Comparison of ENCODE assay signal across 17 mouse cellular contexts in the genomic region with DNA sequence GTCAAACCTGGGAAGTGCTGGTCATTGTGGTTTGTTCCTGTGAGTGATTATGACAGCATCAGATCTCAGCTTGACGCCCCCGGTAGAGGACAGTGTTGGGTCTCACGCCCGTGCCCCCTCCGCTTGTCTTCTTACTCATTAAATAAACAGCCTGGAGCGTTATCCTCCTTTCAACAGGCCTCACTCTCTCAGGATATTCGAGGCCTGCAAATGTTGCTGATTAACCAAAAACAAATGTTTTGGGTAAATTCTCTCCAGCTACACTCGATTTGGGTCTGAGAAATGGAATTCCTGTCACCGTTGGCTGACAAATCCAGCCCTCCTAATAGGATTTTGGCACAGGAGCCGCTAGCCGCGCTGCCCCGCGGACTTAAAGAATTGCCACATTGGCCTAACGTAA.
DNase-seq lines count a peak whose midpoint lies in the region; ATAC-seq and TF ChIP-seq lines count a peak whose summit lies in the region.
"Had no signal": no experiment of that assay in that cellular context is flagged by ENCODE, and none has a peak within 500 bp of the region (broad histone marks: within the 10 kb centered on the region; RNA-seq: fewer than 3 reads in every experiment).

No protein-coding gene starts in this region.

- no peaks in the 10 kb centered on the region for H3K27me3 ChIP-seq in forebrain, embryonic 14.5 days (replicated peaks; ENCODE audit: control insufficient read depth, insufficient read depth, low read length)
- H3K27me3 ChIP-seq in forebrain, embryonic 12.5 days, result no peaks in the 10 kb centered on the region
- H3K27me3 ChIP-seq in stomach, embryonic 15.5 days (replicated peaks), result no peaks in the 10 kb centered on the region
- no peaks in the 10 kb centered on the region for H3K27me3 ChIP-seq in stomach, postnatal 0 days (ENCODE audit: control insufficient read depth, insufficient read depth, low read length)
- H3K27me3 ChIP-seq in limb, embryonic 14.5 days (ENCODE audit: control insufficient read depth, insufficient read depth, low read length), result no peaks in the 10 kb centered on the region
- H3K27me3 ChIP-seq in midbrain, embryonic 16.5 days (ENCODE audit: control insufficient read depth, insufficient read depth, low read depth, low read length), result no peaks in the 10 kb centered on the region
- no peaks in the 10 kb centered on the region for H3K27me3 ChIP-seq in thymus, adult 2 months (ENCODE audit: control insufficient read depth, insufficient read depth, low read length)
- H3K27me3 ChIP-seq: megakaryocyte, embryonic 14.5 days; neural tube, embryonic 13.5 days had no signal

- TF ChIP-seq EP300 in stomach, postnatal 0 days (optimal IDR thresholded peaks at IDR 0.05), result no peak

- DNase-seq in forebrain, embryonic 14.5 days (ENCODE audit: low spot score), result peak; percentile 10
- DNase-seq in stomach, postnatal 0 days (ENCODE audit: low spot score), result no peak
- peak; percentile 28 for DNase-seq in limb, embryonic 14.5 days (ENCODE audit: low spot score)
- DNase-seq in spleen, adult 18-20 months, result no peak
- DNase-seq in thymus, adult 2 months, result no peak
- DNase-seq: cerebellum, adult 11-12 months; gastrocnemius, postnatal 25 days; kidney, postnatal 10 days; thymus, postnatal 4 days had no signal

- H3K9me3 ChIP-seq in forebrain, embryonic 14.5 days (replicated peaks; ENCODE audit: control insufficient read depth, low read length), result no peaks in the 10 kb centered on the region
- no peaks in the 10 kb centered on the region for H3K9me3 ChIP-seq in forebrain, embryonic 12.5 days
- H3K9me3 ChIP-seq in stomach, embryonic 15.5 days, result no peaks in the 10 kb centered on the region
- H3K9me3 ChIP-seq in stomach, postnatal 0 days (ENCODE audit: control insufficient read depth, low read length), result no peaks in the 10 kb centered on the region
- no peaks in the 10 kb centered on the region for H3K9me3 ChIP-seq in limb, embryonic 14.5 days (ENCODE audit: control insufficient read depth, low read length)
- no peaks in the 10 kb centered on the region for H3K9me3 ChIP-seq in midbrain, embryonic 16.5 days (replicated peaks; ENCODE audit: control insufficient read depth, low read length, poor library complexity, severe bottlenecking)
- H3K9me3 ChIP-seq: hindbrain, embryonic 10.5 days; neural tube, embryonic 13.5 days had no signal

- no peaks in the 10 kb centered on the region for H3K4me1 ChIP-seq in forebrain, embryonic 14.5 days (ENCODE audit: control insufficient read depth, insufficient read depth, low read length)
- no peaks in the 10 kb centered on the region for H3K4me1 ChIP-seq in forebrain, embryonic 12.5 days
- H3K4me1 ChIP-seq in stomach, embryonic 15.5 days, result peaks cover 4% of the 10 kb centered on the region; the same call in 1 of the 2 replicates
- no peaks in the 10 kb centered on the region for H3K4me1 ChIP-seq in stomach, postnatal 0 days (replicated peaks; ENCODE audit: control insufficient read depth, insufficient read depth)
- H3K4me1 ChIP-seq in limb, embryonic 14.5 days (ENCODE audit: control insufficient read depth, insufficient read depth, low read length), result peaks cover 25% of the 10 kb centered on the region
- H3K4me1 ChIP-seq in midbrain, embryonic 16.5 days (ENCODE audit: control insufficient read depth, insufficient read depth, low read length), result no peaks in the 10 kb centered on the region
- H3K4me1 ChIP-seq in thymus, adult 2 months (replicated peaks; ENCODE audit: control insufficient read depth, insufficient read depth, low read length), result no peaks in the 10 kb centered on the region
- H3K4me1 ChIP-seq: megakaryocyte, embryonic 14.5 days had no signal

- 72% methylated on average over 15 of the region's 15 CpGs for WGBS in forebrain, embryonic 14.5 days
- 78% methylated on average over 15 of the region's 15 CpGs for WGBS in forebrain, embryonic 12.5 days
- WGBS in stomach, embryonic 15.5 days, result 54% methylated on average over 15 of the region's 15 CpGs
- WGBS in stomach, postnatal 0 days, result 55% methylated on average over 15 of the region's 15 CpGs
- 25% methylated on average over 15 of the region's 15 CpGs for WGBS in limb, embryonic 14.5 days
- 73% methylated on average over 15 of the region's 15 CpGs for WGBS in midbrain, embryonic 16.5 days
- 94% methylated on average over 15 of the region's 15 CpGs for WGBS in thymus, adult 2 months

- no peak overlapping the region for H3K27ac ChIP-seq in forebrain, embryonic 14.5 days (ENCODE audit: low read depth, low read length)
- H3K27ac ChIP-seq in forebrain, embryonic 12.5 days, result no peak overlapping the region
- peak overlapping the region; percentile 40; the same call in 1 of the 2 replicates for H3K27ac ChIP-seq in stomach, embryonic 15.5 days
- no peak overlapping the region for H3K27ac ChIP-seq in stomach, postnatal 0 days (replicated peaks)
- H3K27ac ChIP-seq in limb, embryonic 14.5 days (replicated peaks; ENCODE audit: low read depth, low read length), result no peak overlapping the region
- no peak overlapping the region for H3K27ac ChIP-seq in midbrain, embryonic 16.5 days (ENCODE audit: low read length)
- no peak overlapping the region for H3K27ac ChIP-seq in thymus, adult 2 months (ENCODE audit: control insufficient read depth, insufficient read depth, low read length)
- H3K27ac ChIP-seq: hindbrain, embryonic 10.5 days; neural tube, embryonic 13.5 days had no signal

- ATAC-seq in forebrain, embryonic 14.5 days, result no peak
- no peak for ATAC-seq in forebrain, embryonic 12.5 days (ENCODE audit: low FRiP score)
- ATAC-seq in stomach, embryonic 15.5 days (ENCODE audit: insufficient read depth, low FRiP score, low read depth), result no peak
- ATAC-seq in stomach, postnatal 0 days (ENCODE audit: low FRiP score, low TSS enrichment), result no peak
- 0 out of 2 replicates have a peak, but pooled peaks have one; percentile 34 for ATAC-seq in limb, embryonic 14.5 days (ENCODE audit: low FRiP score, low read depth)
- no peak for ATAC-seq in midbrain, embryonic 16.5 days
- ATAC-seq: activated CD4-positive, CD25-positive, alpha-beta regulatory T cell, adult 4 months; forebrain, embryonic 16.5 days had no signal

- no peak overlapping the region for H3K9ac ChIP-seq in forebrain, embryonic 14.5 days (ENCODE audit: low read length)
- H3K9ac ChIP-seq in forebrain, embryonic 12.5 days, result no peak overlapping the region
- no peak overlapping the region for H3K9ac ChIP-seq in stomach, embryonic 15.5 days
- no peak overlapping the region for H3K9ac ChIP-seq in stomach, postnatal 0 days (ENCODE audit: low read length)
- H3K9ac ChIP-seq in limb, embryonic 14.5 days (ENCODE audit: low read depth, low read length, severe bottlenecking), result no peak overlapping the region
- no peak overlapping the region for H3K9ac ChIP-seq in midbrain, embryonic 16.5 days (ENCODE audit: low read depth, low read length)
- H3K9ac ChIP-seq: neural tube, embryonic 13.5 days had no signal

- no peak for TF ChIP-seq CTCF in stomach, postnatal 0 days (IDR thresholded peaks at IDR 0.05; ENCODE audit: low read depth)
- no peak for TF ChIP-seq CTCF in thymus, adult 2 months (IDR thresholded peaks at IDR 0.05; ENCODE audit: borderline replicate concordance, control insufficient read depth, extremely low read depth, insufficient read depth, low read length, poor library complexity)

- H3K4me2 ChIP-seq in forebrain, embryonic 14.5 days (ENCODE audit: low read length), result no peak overlapping the region
- no peak overlapping the region for H3K4me2 ChIP-seq in forebrain, embryonic 12.5 days
- no peak overlapping the region for H3K4me2 ChIP-seq in stomach, embryonic 15.5 days
- no peak overlapping the region for H3K4me2 ChIP-seq in stomach, postnatal 0 days (replicated peaks; ENCODE audit: low read depth)
- H3K4me2 ChIP-seq in limb, embryonic 14.5 days (replicated peaks; ENCODE audit: low read depth, low read length, severe bottlenecking), result no peak overlapping the region
- H3K4me2 ChIP-seq in midbrain, embryonic 16.5 days (ENCODE audit: low read length), result no peak overlapping the region
- H3K4me2 ChIP-seq: neural tube, embryonic 13.5 days had no signal

- no peak overlapping the region for H3K4me3 ChIP-seq in forebrain, embryonic 14.5 days (ENCODE audit: low read depth, low read length)
- H3K4me3 ChIP-seq in forebrain, embryonic 12.5 days (replicated peaks), result no peak overlapping the region
- H3K4me3 ChIP-seq in stomach, embryonic 15.5 days (replicated peaks), result no peak overlapping the region
- no peak overlapping the region for H3K4me3 ChIP-seq in stomach, postnatal 0 days (ENCODE audit: low read depth, low read length)
- H3K4me3 ChIP-seq in limb, embryonic 14.5 days (replicated peaks; ENCODE audit: low read length), result no peak overlapping the region
- no peak overlapping the region for H3K4me3 ChIP-seq in midbrain, embryonic 16.5 days (ENCODE audit: low read depth, low read length)
- H3K4me3 ChIP-seq in thymus, adult 2 months (ENCODE audit: control insufficient read depth, insufficient read depth, low read length), result no peak overlapping the region
- H3K4me3 ChIP-seq: hindbrain, embryonic 10.5 days; megakaryocyte, embryonic 14.5 days; neural tube, embryonic 13.5 days had no signal

- H3K36me3 ChIP-seq in forebrain, embryonic 14.5 days (ENCODE audit: control insufficient read depth, insufficient read depth, low read length), result no peaks in the 10 kb centered on the region
- no peaks in the 10 kb centered on the region for H3K36me3 ChIP-seq in forebrain, embryonic 12.5 days (replicated peaks)
- no peaks in the 10 kb centered on the region for H3K36me3 ChIP-seq in stomach, embryonic 15.5 days
- no peaks in the 10 kb centered on the region for H3K36me3 ChIP-seq in stomach, postnatal 0 days (ENCODE audit: control insufficient read depth, insufficient read depth, low read length)
- H3K36me3 ChIP-seq in limb, embryonic 14.5 days (ENCODE audit: control insufficient read depth, insufficient read depth, low read length), result no peaks in the 10 kb centered on the region
- no peaks in the 10 kb centered on the region for H3K36me3 ChIP-seq in midbrain, embryonic 16.5 days (ENCODE audit: control insufficient read depth, insufficient read depth, low read length)
- no peaks in the 10 kb centered on the region for H3K36me3 ChIP-seq in thymus, adult 2 months (ENCODE audit: control insufficient read depth, insufficient read depth, low read length)
- H3K36me3 ChIP-seq: hindbrain, embryonic 10.5 days; neural tube, embryonic 13.5 days had no signal

- no peak for TF ChIP-seq POLR2A in limb, embryonic 14.5 days (IDR thresholded peaks at IDR 0.05; ENCODE audit: borderline replicate concordance, extremely low read depth, insufficient read depth, insufficient read length)
- TF ChIP-seq POLR2A in thymus, adult 2 months (IDR thresholded peaks at IDR 0.05; ENCODE audit: control insufficient read depth, extremely low read depth, insufficient read depth, low read length, poor library complexity), result no peak

Comparison
In these comparisons a context has a peak if more than half of its experiments do, and no peak if none do; other contexts are left out.
1. DNase-seq: peak in forebrain, embryonic 14.5 days (single experiment) and limb, embryonic 14.5 days (single experiment); none in stomach, postnatal 0 days (single experiment), spleen, adult 18-20 months (0 of 2) and thymus, adult 2 months (single experiment).